Mouse (Mus musculus): ENCODE data around the gene Nasp.

Nasp gene

DNA sequence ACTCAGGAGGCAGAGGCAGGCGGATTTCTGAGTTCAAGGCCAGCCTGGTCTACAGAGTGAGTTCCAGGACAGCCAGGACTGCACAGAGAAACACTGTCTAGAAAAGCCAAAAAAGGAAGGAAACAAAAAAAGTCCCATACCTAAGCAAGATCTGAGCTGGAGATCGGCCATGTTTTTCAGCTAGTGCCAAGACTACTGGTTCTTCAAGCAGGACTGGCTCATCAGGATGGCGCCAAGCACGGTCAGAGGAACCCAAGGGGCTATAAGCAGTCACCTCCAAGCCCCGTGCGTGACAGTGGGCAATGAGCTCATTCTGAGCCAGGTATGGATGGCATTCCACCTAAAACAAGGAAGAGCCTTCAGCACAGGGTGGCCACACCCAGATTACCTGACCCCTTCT is 11.1 kb upstream of the Nasp start:
- DNase-seq (ENCODE audit: extremely low spot score, low read depth, low spot score), result no peak

GRCm38 (mm10) chr4:116635197-116635596 is 7.5 kb upstream of the Nasp start:
- no peak for DNase-seq (ENCODE audit: extremely low spot score, low read depth, low spot score)

GRCm38 (mm10) chr4:116627359-116627716 is 403 bp downstream of the Nasp start:
- DNase-seq (ENCODE audit: extremely low spot score, low read depth, low spot score), result peak; percentile 93

DNA sequence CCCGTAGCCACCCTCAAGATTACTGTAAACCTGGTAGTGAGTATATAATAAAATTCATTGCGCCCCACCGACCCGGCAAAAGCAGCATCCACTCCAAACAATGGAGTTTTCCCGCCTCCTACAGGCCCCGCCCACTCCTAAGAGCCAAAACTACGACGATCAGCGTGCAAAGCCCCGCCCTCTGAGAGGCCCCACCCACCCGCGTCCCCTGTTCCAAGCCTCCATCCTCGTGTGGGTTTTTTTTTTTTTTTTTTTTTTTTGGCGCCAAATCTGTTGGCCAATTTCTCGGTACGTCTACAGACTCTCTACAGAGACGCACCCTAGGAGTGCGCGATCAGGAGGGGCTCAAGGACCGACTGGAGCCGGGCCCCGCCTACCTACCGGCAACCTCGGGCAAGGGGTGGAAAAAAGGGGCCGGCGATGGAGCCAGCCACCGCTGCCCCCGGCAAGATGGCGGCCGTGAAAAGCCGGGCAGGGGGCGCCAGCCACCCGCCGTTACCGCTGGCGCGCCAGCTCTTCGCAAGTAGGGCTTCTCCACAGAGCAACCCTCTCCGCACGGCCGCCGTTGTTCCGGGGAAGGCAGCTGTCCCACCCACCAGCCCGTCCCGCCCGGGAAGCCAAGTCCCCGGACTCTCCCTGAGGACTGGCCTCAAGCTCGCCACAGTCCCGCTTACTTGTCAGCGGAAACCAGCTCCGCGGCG is 933 bp downstream of the Nasp start:
- DNase-seq (ENCODE audit: extremely low spot score, low read depth, low spot score), result peak; percentile 89

- no peak for DNase-seq (ENCODE audit: extremely low spot score, low read depth, low spot score)
These were observed 2.9 kb downstream of the Nasp start for GRCm38 (mm10) chr4:116624831-116625230.

DNA sequence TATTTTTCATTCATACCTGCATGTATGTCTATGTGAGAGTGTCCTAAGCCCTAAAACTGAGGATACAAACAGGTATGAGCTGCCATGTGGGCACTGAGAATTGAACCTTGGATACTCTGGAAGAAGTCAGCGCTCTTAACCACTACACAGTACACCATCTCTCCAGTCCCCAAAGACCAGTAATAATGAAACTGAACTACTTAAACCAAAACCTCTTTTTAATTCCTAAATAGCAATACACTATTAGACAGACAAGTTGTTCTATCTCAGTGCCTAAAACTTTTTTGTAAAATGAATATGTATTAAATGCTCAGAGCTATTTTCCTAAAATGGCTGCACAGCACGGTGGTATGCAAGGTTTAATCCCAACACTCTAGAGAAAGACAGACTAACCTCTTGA is 12.5 kb downstream of the Nasp start:
- no peak for DNase-seq (ENCODE audit: extremely low spot score, low read depth, low spot score)

- no peak for DNase-seq (ENCODE audit: extremely low spot score, low read depth, low spot score)
These were observed 15.1 kb downstream of the Nasp start for GRCm38 (mm10) chr4:116612621-116613020.

GRCm38 (mm10) chr4:116596978-116597881 is 30.5 kb downstream of the Nasp start:
- peak; percentile 79 for DNase-seq (ENCODE audit: extremely low spot score, low read depth, low spot score)

DNA sequence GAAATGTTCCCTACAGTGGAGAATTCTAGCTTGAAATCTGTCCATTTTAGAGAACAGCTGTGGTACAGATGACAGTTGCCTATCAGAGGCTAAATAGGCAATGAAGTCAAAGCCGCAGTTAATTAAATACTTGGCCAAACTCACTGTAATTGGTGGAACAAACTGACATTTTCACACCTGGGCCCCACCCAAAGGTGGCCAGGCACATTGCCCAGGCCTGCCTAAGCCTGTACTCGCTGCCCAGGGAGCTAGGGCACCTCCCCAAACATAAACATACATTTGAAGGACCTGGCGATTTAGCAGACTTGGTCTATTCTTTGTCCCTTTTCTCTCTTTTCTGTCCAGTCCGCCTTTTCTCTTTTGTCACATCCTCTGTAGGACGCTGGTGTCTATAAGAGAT is 31.4 kb downstream of the Nasp start, which contains the start of gene Ccdc17:
TSS of gene Ccdc17 (plus strand) at position 276 of the 400 bp plus-strand sequence.
- no peak for DNase-seq (ENCODE audit: extremely low spot score, low read depth, low spot score)

GRCm38 (mm10) chr4:116595793-116596192 is 31.9 kb downstream of the Nasp start:
- DNase-seq (ENCODE audit: extremely low spot score, low read depth, low spot score), result no peak

GRCm38 (mm10) chr4:116558151-116558882 is 69.4 kb downstream of the Nasp start:
- DNase-seq (ENCODE audit: extremely low spot score, low read depth, low spot score), result no peak

DNA sequence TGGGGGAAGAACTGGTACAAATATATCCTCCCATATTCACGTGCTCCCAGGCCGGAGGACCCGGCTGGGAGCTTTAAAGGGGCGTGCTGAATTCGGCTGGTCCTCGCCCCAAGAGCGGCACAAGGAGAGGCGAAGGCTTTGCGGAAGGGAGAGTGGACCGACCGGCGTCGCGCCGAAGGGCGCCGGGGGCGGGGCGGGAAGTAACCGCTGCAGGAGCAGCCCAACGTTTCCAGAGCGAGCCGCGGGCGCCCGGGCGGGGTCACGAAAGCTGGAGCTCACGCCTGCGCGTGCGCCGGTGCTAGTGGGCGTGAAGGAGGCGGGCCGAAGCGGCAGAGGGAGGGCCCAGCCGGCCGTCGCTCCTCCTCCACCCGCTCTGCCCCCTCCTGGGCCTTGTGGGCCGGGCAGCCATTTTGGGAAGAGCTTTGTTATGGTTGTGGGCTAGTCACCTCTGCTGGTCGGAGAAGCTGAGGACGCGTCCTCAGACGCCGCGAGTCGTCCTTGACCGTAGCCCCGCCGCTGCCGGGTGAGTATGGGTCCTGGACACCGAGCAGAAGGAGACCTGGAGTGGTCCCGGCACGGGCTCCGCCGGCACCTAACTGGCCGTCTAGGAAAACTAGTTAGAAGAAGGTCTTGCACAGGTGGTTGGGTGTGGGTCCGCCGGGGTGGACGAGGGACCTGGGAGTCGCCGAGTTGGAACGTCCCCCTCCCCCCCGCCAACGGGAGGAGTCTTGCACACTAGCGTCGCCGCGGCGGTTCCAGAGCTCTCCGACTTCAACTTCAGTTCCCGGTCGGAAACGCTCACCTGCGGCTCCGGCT is 70.2 kb downstream of the Nasp start, which contains the start of gene Gpbp1l1:
TSS of gene Gpbp1l1 (plus strand) at position 353 of the 816 bp plus-strand sequence.
- DNase-seq (ENCODE audit: extremely low spot score, low read depth, low spot score), result peak; percentile 69

- peak; percentile 63 for DNase-seq (ENCODE audit: extremely low spot score, low read depth, low spot score)
These were observed 71.0 kb downstream of the Nasp start for GRCm38 (mm10) chr4:116556561-116557305.

- DNase-seq (ENCODE audit: extremely low spot score, low read depth, low spot score), result peak; percentile 74
These were observed 72.1 kb downstream of the Nasp start, which contains the start of gene Tmem69 for GRCm38 (mm10) chr4:116555413-116556300. TSS of gene Tmem69 (minus strand) at chr4:116555936.

DNA sequence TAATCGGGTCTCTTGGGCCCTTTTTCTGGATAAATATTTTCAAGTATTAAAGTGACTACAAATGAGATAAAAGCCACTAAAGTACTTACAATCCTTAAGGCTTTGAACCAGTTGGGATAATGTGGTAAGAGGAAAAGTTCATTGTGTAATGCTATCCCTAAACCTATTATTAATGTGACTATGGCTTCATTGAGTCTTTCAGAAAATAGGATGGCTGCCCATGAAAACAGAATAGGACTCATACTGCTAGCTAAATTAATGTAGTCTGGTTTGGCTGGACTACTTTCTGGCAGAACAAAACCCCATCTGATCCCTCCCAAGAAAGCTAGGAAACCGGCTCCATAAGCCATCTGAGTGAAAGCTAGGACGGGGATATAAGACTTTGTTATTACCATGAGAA is 74.7 kb downstream of the Nasp start:
- no peak for DNase-seq (ENCODE audit: extremely low spot score, low read depth, low spot score)
